Mouse (Mus musculus) erythroblast, embryonic 14.5 days (primary cell): ENCODE measurements around the gene Ric1. TPM values are rescaled to one million over a fixed set of nuclear protein-coding genes. Genes with fewer than 3 reads are reported as not detected.
"Not testable (repeated sequence)": the region's sequence is repeated elsewhere in the genome, so short reads cannot be mapped to it uniquely, and the experiment has no call there.

Experiments
- H3K27me3 ChIP-seq: 2 replicates; pipeline ENCODE4 v1.6.1; 2012; ENCODE audit warnings: inconsistent platforms; ENCODE audit not compliant: control insufficient read depth
- H3K36me3 ChIP-seq: 2 replicates; pipeline ENCODE4 v1.6.1; 2012; ENCODE audit warnings: mild to moderate bottlenecking, inconsistent platforms; ENCODE audit not compliant: control insufficient read depth
- H3K4me1 ChIP-seq: 2 replicates; pipeline ENCODE4 v1.6.1; 2012; ENCODE audit warnings: inconsistent platforms; ENCODE audit not compliant: control insufficient read depth
- H3K4me3 ChIP-seq: replicated peaks from 2 replicates; pipeline ENCODE3; 2012; ENCODE audit warnings: moderate library complexity, mild to moderate bottlenecking, inconsistent platforms
- H3K9me3 ChIP-seq: 2 replicates; pipeline ENCODE4 v1.6.1; 2012; ENCODE audit warnings: low read length, inconsistent platforms, mixed read lengths; ENCODE audit not compliant: control insufficient read depth
- GATA1 ChIP-seq: IDR thresholded peaks from 2 replicates; pipeline ENCODE4 v1.6.1; 2012; ENCODE audit warnings: low read length, inconsistent platforms, mixed read lengths
- TAL1 ChIP-seq: IDR thresholded peaks from 3 replicates; pipeline ENCODE4 v1.6.1; 2012; ENCODE audit warnings: low read length, inconsistent platforms, mixed read lengths
- polyA plus RNA-seq: library from polyadenylated mRNA; stranded (reverse); fragments of >175 nt; gene quantifications from 2 replicates; pipeline ENCODE4 v1.2.3, GENCODE M21; 2012

The Ric1 gene
- polyA plus RNA-seq, 1 experiment = 0.08 TPM

DNA sequence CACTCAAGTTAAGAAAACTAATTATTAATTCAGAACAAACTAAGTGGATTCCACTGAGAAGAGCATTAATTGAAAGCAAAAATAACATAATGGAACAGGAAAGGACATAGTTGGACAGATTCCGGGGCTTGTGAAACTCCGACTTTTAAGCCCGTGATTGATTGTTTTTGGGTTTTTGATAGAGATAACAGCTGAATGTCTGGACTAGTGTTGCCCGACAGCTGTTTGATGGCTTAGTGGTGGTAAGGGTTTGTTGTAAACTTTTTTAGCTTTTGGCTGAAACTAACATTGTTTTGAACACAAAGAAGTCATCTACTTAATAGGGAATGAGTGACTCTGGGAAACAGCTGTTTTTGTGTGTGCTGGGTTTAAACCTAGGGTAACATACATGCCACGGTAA, 11.9 kb downstream of the Ric1 start:
- Histone ChIP-seq H3K9me3 (no peaks in the 10 kb centered on the region), H3K4me1 (no peaks in the 10 kb centered on the region), H3K27me3 (no peaks in the 10 kb centered on the region), H3K36me3 (peaks cover 13% of the 10 kb centered on the region), H3K4me3 (no peak overlapping the region)
- no peak for TF ChIP-seq TAL1
- TF ChIP-seq GATA1 = no peak

DNA sequence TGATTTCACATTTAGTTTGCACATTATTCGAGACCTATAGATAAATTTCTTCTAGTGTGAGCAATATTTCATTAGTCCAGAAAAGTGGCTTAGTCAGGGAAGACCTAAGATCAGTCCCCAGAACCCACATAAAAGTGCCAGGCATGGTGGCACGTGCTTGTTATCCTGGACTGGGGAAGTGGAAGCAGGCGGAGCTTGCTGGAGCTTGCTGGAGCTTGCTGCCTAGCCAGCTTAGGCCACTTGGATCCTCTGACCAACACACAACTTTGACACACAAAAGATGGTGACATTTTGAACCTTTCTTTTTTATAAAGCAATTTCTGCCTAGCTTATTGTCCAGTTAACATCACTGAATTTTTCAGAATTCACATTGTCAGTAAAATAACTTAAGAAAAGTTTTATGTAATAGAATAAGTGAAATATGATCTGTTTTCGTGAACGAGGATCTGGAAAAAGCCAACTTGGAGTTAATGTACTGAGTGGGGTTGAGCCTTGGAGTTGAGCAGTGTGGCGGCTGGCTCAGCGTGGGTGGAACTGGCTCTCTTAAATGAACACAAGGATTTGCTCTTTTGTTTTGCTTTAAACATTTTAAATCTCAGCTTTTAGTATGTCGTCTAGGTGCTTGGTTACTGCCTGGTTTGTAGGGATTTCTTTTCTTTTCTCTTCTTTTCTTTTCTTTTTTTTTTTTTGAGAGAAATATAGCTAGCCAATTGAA, 20.3 kb downstream of the Ric1 start:
- Histone ChIP-seq H3K27me3 (no peaks in the 10 kb centered on the region), H3K4me1 (no peaks in the 10 kb centered on the region), H3K4me3 (no peak overlapping the region), H3K9me3 (no peaks in the 10 kb centered on the region), H3K36me3 (peaks cover 2% of the 10 kb centered on the region)
- TF ChIP-seq GATA1 (no peak), TAL1 (no peak)

- Histone ChIP-seq H3K9me3 (no peaks in the 10 kb centered on the region), H3K36me3 (no peaks in the 10 kb centered on the region; the same call in 1 of the 2 replicates), H3K4me3 (no peak overlapping the region), H3K27me3 (no peaks in the 10 kb centered on the region), H3K4me1 (no peaks in the 10 kb centered on the region)
- TF ChIP-seq TAL1 = no peak
- TF ChIP-seq GATA1 = no peak
These were observed 21.9 kb downstream of the Ric1 start for GRCm38 (mm10) chr19:29544026-29544425.

DNA sequence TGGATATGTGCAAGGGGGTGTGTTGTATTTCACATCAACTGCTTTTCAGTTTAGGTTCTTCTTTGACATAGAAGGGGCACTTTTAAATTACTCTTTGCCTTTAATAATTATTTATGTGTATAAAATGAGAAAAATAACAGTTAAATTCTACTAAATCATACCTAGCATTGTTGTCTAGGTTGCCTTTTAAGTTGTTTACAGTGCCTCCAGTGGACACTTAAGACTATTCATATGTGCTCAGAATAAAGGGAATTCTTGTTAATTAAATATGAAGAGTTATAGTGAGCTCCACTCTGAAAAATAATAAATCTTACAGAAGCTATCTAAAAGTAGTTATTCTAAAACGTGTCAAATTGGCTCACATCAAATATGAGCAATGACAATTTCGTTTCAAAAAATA, 28.5 kb downstream of the Ric1 start:
- no peaks in the 10 kb centered on the region for H3K9me3 ChIP-seq
- H3K27me3 ChIP-seq = no peaks in the 10 kb centered on the region
- TF ChIP-seq TAL1 = no peak
- no peak for TF ChIP-seq GATA1
- H3K4me1 ChIP-seq = peaks cover 2% of the 10 kb centered on the region; the same call in 1 of the 2 replicates
- H3K36me3 ChIP-seq = no peaks in the 10 kb centered on the region; the same call in 1 of the 2 replicates
- no peak overlapping the region for H3K4me3 ChIP-seq

DNA sequence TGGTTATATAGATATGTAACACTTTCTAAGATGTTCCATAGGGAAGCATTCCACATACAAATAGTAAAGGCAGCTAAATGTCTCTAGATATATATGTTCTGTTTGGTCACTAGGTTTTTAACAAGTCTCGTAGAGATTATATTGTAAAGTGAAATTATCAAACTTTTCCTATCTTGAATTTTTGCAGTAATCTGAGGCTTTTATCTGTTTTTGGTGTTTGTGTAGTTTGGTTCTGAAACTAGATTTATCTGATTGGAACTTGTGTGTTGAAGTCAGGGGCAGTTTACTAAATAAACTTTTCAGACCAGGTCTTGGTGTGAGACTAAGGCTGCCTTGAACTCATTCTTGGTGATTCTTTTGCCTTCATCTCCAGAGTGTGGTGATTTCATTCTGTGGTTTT, 29.0 kb downstream of the Ric1 start:
- Histone ChIP-seq H3K36me3 (no peaks in the 10 kb centered on the region; the same call in 1 of the 2 replicates), H3K4me1 (peaks cover 2% of the 10 kb centered on the region; the same call in 1 of the 2 replicates), H3K4me3 (no peak overlapping the region), H3K9me3 (no peaks in the 10 kb centered on the region), H3K27me3 (no peaks in the 10 kb centered on the region)
- no peak for TF ChIP-seq GATA1
- TF ChIP-seq TAL1 = no peak

- not testable (repeated sequence) for H3K4me1 ChIP-seq, H3K9me3 ChIP-seq, H3K36me3 ChIP-seq, H3K27me3 ChIP-seq, H3K4me3 ChIP-seq
These were observed 29.9 kb downstream of the Ric1 start for GRCm38 (mm10) chr19:29551980-29552379.

DNA sequence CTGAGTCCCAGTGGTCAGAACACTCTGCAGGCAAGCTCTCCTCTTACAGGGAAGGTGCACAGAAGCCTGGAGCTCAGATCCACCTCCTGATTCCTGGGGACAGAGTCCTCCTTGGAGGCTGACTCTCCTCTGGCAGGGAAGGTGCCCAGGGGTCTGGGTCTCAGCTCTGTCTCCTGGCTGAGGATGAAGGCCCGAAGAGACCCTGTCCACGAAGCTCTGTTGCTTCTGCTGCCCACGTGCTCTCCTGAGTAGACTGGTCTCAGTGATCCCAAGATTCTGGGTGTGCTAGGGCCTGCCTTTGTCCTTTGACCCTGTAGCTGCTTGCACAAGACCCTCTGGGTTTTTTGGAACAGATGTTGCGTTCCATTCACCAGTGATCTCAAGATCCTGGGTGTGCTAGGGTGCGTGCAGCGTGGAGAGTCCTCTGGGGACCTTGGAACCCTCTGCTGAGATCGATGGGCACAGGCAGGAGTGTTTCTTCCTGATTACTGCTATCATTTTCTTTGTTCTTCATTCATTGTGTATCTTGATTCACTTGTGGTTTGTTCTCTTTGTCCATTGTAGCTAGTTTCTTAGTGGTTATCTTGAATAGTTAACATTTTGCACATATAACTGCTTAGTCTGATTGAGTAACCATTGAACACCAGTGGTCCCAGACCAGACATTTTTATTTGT, 35.2 kb downstream of the Ric1 start:
- H3K36me3 ChIP-seq, H3K4me1 ChIP-seq, H3K27me3 ChIP-seq, H3K4me3 ChIP-seq, H3K9me3 ChIP-seq: not testable (repeated sequence)

GRCm38 (mm10) chr19:29562166-29562565, 40.1 kb downstream of the Ric1 start:
- H3K4me1 ChIP-seq = peaks cover 6% of the 10 kb centered on the region
- no peaks in the 10 kb centered on the region for H3K9me3 ChIP-seq
- H3K4me3 ChIP-seq = no peak overlapping the region
- TF ChIP-seq TAL1 (no peak), GATA1 (no peak)
- peaks cover 2% of the 10 kb centered on the region for H3K36me3 ChIP-seq
- no peaks in the 10 kb centered on the region for H3K27me3 ChIP-seq

DNA sequence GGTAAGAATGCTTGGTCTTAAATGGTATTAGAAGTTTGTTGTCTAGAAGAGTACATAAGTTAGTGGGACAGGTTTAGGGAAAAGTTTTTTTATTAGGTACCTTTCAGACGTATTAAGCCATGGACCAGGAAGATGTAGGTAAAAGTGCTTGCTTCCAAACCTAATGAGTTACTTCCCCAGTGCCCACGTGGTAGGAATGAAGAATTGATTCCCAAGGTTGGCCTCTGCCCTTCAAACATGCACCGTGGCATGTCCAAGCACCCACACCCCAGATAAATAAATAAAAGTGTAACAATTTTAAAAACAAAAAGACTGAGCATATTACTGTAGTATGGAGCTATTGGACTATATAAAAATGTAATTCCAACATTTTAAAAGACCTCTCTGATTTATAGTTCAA, 40.5 kb downstream of the Ric1 start:
- no peaks in the 10 kb centered on the region for H3K9me3 ChIP-seq

More for the DNA sequence above, 40.5 kb downstream of the Ric1 start:
- peaks cover 2% of the 10 kb centered on the region for H3K4me1 ChIP-seq
- TF ChIP-seq GATA1 = no peak
- TF ChIP-seq TAL1 = no peak
- peaks cover 2% of the 10 kb centered on the region for H3K36me3 ChIP-seq
- H3K4me3 ChIP-seq = no peak overlapping the region
- H3K27me3 ChIP-seq = no peaks in the 10 kb centered on the region
